Mouse (Mus musculus): ENCODE results near the gene Btbd9. TPM values are rescaled to one million over a fixed set of nuclear protein-coding genes. Genes with fewer than 3 reads are reported as not detected.

Btbd9 gene
- polyA plus RNA-seq, 1 experiment, result 43.5 TPM

DNA sequence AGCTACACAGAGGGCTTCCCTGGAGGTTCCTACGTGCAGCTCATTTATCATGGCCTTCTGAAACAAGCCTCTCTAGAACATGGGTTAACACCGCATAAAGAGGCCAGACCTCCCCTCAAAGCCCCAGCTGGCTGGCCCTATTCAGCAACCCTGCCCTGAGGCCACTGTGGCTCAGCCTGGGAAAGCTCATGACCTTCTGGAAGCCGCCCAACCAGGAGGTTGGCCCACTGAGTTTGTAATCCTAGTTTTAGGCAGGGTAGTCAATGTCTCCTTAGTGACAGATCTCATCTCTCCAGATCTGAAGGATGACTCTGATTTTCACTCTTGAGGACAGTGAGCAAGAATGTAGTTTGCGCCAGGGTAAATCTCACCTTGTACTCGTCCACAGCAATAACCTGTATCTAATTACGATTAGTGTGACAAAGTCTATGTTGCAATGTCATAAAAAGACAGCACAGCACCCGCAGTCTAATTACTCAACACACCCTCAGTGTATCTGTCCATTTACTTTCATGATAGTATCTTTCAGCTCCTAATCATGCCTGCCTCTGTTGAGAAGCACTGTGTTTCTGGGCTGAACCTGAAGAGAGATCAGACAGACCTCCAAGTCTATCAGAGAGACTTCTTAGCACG lies 320.2 kb downstream of the Btbd9 start:
- TF ChIP-seq CTCF (IDR thresholded peaks at IDR 0.05; ENCODE audit: extremely low read depth, insufficient read depth, low read length) (no peak), POLR2A (IDR thresholded peaks at IDR 0.05; ENCODE audit: extremely low read depth, insufficient read depth, low read length) (no peak)
- H3K27ac ChIP-seq (ENCODE audit: insufficient read depth, low read length), result no peak overlapping the region
- H3K4me1 ChIP-seq (ENCODE audit: control insufficient read depth, insufficient read depth, low read length), result peaks cover 4% of the 10 kb centered on the region; the same call in 1 of the 2 replicates
- no peak overlapping the region for H3K4me3 ChIP-seq (ENCODE audit: insufficient read depth, low read length)

DNA sequence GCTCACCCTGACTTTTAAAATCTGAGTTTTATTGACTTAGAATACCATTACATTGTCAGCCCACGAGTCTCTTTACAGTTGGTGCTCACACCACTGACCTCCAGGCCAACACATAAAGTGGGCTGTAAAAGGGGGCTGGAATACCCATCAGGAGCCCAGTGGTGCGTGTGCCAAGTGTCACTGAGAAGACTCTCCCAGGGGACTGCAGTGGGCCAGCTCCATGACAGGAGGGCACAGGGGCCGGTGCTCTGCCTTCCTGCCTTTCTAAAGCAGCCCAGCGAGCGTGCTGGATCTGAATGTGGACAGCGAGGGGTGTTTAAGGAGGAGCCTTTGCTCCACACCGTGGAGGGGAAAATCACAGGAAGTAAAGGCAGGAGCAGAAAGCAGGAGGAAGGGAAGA lies 322.4 kb downstream of the Btbd9 start:
- TF ChIP-seq POLR2A (IDR thresholded peaks at IDR 0.05; ENCODE audit: extremely low read depth, insufficient read depth, low read length) (no peak), CTCF (IDR thresholded peaks at IDR 0.05; ENCODE audit: extremely low read depth, insufficient read depth, low read length) (no peak)
- H3K27ac ChIP-seq (ENCODE audit: insufficient read depth, low read length), result no peak overlapping the region

DNA sequence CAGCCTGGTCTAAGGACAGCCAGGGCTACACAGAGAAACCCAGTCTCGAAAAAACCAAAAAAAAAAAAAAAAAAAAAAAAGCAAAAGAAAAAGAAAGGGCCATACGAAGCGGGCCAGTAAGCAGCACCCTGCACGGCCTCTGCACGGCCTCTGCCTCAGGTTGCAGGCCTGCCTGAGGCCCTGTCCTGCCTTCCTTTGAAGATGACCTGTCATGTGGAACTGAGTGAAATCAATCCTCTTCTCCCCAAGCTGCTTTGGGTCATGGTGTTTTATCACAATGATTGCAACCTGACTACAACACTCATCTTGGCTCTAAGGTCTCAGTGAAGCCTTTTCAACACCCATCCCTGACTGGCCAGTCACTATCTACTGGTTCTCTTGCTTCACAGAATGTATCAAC lies 323.3 kb downstream of the Btbd9 start:
- no peak overlapping the region for H3K4me3 ChIP-seq (ENCODE audit: insufficient read depth, low read length)
- no peak for TF ChIP-seq CTCF (IDR thresholded peaks at IDR 0.05; ENCODE audit: extremely low read depth, insufficient read depth, low read length)
- 0 out of 2 replicates have a peak, but pooled peaks cover 4% of the 10 kb centered on the region for H3K4me1 ChIP-seq (ENCODE audit: control insufficient read depth, insufficient read depth, low read length)
- no peak overlapping the region for H3K27ac ChIP-seq (ENCODE audit: insufficient read depth, low read length)

More for the DNA sequence above, 322.4 kb downstream of the Btbd9 start:
- Histone ChIP-seq H3K4me3 (ENCODE audit: insufficient read depth, low read length) (no peak overlapping the region), H3K4me1 (ENCODE audit: control insufficient read depth, insufficient read depth, low read length) (peaks cover 7% of the 10 kb centered on the region; the same call in 1 of the 2 replicates)

DNA sequence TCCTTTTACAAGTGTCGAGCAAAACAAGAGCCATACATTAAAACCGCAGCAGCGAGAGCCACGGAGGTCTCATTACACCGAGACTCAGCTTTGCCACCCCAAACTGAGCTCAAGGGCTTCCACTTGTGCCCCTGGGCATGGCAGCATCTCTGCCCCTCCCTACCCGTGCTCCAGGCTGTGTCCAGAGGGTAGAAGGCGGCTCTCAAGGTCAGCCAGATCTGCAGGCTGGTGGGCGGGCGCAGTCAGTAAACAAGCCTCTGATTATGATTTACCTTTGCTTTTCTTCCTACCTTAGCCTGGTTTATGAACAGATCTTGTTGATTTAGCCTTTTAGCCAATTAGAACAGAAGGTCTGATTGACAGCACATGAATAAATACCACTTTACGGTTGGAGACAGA lies 331.0 kb downstream of the Btbd9 start:
- Histone ChIP-seq H3K4me1 (ENCODE audit: control insufficient read depth, insufficient read depth, low read length) (0 out of 2 replicates have a peak, but pooled peaks cover 2% of the 10 kb centered on the region), H3K27ac (ENCODE audit: insufficient read depth, low read length) (no peak overlapping the region), H3K4me3 (ENCODE audit: insufficient read depth, low read length) (no peak overlapping the region)
- TF ChIP-seq CTCF (IDR thresholded peaks at IDR 0.05; ENCODE audit: extremely low read depth, insufficient read depth, low read length) (no peak), POLR2A (IDR thresholded peaks at IDR 0.05; ENCODE audit: extremely low read depth, insufficient read depth, low read length) (no peak)

DNA sequence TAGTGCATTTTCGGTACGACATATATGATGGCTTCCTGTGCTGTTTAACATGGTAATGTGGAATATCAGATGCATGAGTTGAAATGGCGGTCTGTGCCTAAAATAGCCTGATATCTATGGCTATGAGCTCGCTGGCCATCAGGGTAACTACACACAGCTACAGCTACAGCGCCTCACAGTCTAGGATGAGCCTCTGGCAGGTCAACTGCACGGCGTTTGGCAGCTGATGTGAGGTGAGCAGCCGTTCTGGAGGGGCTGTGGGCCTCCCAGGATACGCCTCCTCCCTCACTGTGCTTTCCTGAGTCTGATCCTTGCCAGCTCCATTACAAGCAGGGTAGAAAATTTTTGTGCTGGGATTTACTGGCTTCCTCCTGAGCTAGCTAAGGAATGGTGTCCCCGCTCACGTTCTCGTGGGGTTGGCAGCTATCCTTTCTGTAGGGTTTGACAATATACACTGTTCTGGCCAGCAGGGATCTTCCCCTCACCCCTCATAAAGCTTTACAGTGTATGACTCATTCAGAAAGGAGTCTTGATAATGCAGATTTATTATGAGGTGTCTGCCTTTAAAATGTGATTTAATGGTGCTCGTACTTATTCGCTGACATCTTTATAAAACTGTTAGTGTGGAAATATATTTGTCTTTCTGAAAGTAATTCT lies 331.5 kb downstream of the Btbd9 start:
- 0 out of 2 replicates have a peak, but pooled peaks cover 2% of the 10 kb centered on the region for H3K4me1 ChIP-seq (ENCODE audit: control insufficient read depth, insufficient read depth, low read length)
- TF ChIP-seq POLR2A (IDR thresholded peaks at IDR 0.05; ENCODE audit: extremely low read depth, insufficient read depth, low read length), result no peak
- TF ChIP-seq CTCF (IDR thresholded peaks at IDR 0.05; ENCODE audit: extremely low read depth, insufficient read depth, low read length), result no peak
- no peak overlapping the region for H3K27ac ChIP-seq (ENCODE audit: insufficient read depth, low read length)
- no peak overlapping the region for H3K4me3 ChIP-seq (ENCODE audit: insufficient read depth, low read length)

DNA sequence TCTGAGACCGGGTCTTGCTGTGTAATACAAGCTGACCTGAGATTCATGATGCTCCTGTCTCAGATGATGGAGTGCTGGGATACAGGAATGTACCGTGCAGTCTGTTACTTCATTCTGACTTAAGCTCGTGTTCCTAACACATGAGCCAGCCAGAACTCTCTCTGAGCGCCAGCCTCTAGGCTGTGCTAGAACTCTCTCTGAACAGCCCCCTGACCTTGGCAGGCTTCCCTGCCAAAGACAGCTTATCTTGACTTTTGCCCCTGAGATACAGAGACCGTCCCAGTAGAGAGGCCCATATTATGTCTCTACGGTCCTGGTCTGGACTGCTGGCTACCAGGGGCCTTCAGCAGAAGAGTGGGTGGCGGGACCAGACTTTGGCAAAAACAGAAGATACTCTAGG lies 332.7 kb downstream of the Btbd9 start:
- no peak overlapping the region for H3K27ac ChIP-seq (ENCODE audit: insufficient read depth, low read length)

DNA sequence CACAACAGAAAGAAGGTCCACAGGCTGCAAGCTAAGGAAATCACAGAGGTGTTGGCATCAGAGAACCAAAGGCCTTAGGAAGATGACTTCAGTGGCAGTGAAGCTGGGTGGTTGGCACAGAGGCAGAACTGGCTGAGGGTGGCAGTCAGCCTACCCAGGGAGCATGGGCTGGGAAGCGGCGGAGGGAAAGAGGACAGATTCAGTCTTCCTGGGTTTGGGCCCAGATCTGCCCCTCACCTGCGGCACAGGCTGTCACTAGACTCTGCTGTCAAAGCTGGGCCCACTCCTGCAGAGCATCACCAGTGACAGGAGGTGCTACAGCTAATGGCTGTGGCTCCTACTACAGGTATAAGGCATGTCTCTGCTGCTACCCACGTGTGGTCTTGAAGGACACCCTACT lies 333.6 kb downstream of the Btbd9 start:
- H3K4me1 ChIP-seq (ENCODE audit: control insufficient read depth, insufficient read depth, low read length), result 0 out of 2 replicates have a peak, but pooled peaks cover 2% of the 10 kb centered on the region
- TF ChIP-seq POLR2A (IDR thresholded peaks at IDR 0.05; ENCODE audit: extremely low read depth, insufficient read depth, low read length), result no peak
- no peak for TF ChIP-seq CTCF (IDR thresholded peaks at IDR 0.05; ENCODE audit: extremely low read depth, insufficient read depth, low read length)
- no peak overlapping the region for H3K27ac ChIP-seq (ENCODE audit: insufficient read depth, low read length)
- no peak overlapping the region for H3K4me3 ChIP-seq (ENCODE audit: insufficient read depth, low read length)

More for the DNA sequence above, 332.7 kb downstream of the Btbd9 start:
- H3K4me1 ChIP-seq (ENCODE audit: control insufficient read depth, insufficient read depth, low read length), result 0 out of 2 replicates have a peak, but pooled peaks cover 2% of the 10 kb centered on the region
- no peak overlapping the region for H3K4me3 ChIP-seq (ENCODE audit: insufficient read depth, low read length)
- no peak for TF ChIP-seq POLR2A (IDR thresholded peaks at IDR 0.05; ENCODE audit: extremely low read depth, insufficient read depth, low read length)
- TF ChIP-seq CTCF (IDR thresholded peaks at IDR 0.05; ENCODE audit: extremely low read depth, insufficient read depth, low read length), result no peak

DNA sequence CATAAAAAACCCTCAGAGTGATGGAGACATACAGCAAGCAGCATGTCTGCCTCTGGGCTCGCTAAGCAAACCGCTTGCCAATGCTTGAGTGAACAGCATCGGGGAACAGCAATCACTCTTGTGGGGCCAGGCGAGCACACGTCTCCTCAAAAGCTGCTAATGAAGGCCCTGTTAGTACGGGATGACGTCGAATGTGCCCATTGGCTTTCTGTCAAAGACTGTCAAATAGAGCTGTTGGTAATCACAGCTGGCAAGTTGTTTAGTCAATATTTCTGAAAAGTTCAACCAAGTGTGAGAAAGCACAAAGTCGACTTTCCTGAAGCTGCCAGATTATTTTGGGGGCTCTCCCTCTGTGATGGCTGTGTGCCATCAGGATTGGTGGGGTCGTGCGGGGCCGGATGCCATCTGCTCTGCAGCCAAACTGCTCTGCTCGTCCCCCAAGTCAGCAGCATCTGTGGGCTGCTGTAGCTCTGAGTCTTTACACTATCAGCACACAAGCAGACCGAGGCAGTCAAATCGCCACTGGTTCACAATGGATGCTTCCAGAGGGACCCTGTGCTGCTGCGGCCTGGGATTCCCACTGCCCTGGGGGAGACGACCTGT lies 334.5 kb downstream of the Btbd9 start:
- Histone ChIP-seq H3K4me1 (ENCODE audit: control insufficient read depth, insufficient read depth, low read length) (0 out of 2 replicates have a peak, but pooled peaks cover 2% of the 10 kb centered on the region), H3K27ac (ENCODE audit: insufficient read depth, low read length) (no peak overlapping the region), H3K4me3 (ENCODE audit: insufficient read depth, low read length) (no peak overlapping the region)
- no peak for TF ChIP-seq CTCF (IDR thresholded peaks at IDR 0.05; ENCODE audit: extremely low read depth, insufficient read depth, low read length)
- no peak for TF ChIP-seq POLR2A (IDR thresholded peaks at IDR 0.05; ENCODE audit: extremely low read depth, insufficient read depth, low read length)

DNA sequence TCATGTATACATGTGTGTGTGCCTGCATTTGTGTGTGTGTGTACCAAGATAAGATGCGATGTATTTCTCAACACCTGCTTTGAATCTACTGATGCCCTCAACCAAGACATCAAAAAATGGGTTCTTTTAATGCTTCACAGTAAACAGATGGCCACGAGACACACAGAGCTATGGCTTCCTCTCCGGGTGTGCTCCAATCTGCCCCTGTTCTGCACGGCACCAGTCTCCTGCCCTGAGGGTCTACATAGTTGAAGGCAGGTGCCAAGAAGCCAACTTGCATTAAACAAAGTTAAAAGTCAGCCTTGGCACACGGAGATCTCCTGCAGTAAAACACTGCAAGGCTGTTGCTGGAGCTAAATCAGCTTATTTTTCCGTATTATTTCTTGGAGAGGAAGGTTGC lies 335.2 kb downstream of the Btbd9 start:
- TF ChIP-seq CTCF (IDR thresholded peaks at IDR 0.05; ENCODE audit: extremely low read depth, insufficient read depth, low read length), result no peak
- TF ChIP-seq POLR2A (IDR thresholded peaks at IDR 0.05; ENCODE audit: extremely low read depth, insufficient read depth, low read length), result no peak
- no peak overlapping the region for H3K27ac ChIP-seq (ENCODE audit: insufficient read depth, low read length)
- no peak overlapping the region for H3K4me3 ChIP-seq (ENCODE audit: insufficient read depth, low read length)
- H3K4me1 ChIP-seq (ENCODE audit: control insufficient read depth, insufficient read depth, low read length), result 0 out of 2 replicates have a peak, but pooled peaks cover 2% of the 10 kb centered on the region
